Mouse (Mus musculus) left cerebral cortex, adult 11 months (tissue): ENCODE measurements at regions not wholly inside any gene's neighbourhood (a gene's known extent, or its start where the extent isn't known, plus 50 kb on each side); places are given as distances from the start of the nearest gene placed in this dataset.

ENCODE experiments used
- DNase-seq: peaks from one replicate; pipeline ENCODE4 v3.0.0; 2022; ENCODE audit warnings: low spot score

- no peak for DNase-seq
Measured at GRCm38 (mm10) chrX:128585496-128586105, 849.2 kb upstream of the Cldn34c4 start.

- no peak for DNase-seq
Measured at GRCm38 (mm10) chrX:128577402-128577801, 841.0 kb upstream of the Cldn34c4 start.

GRCm38 (mm10) chrX:128576269-128576871 lies 840.0 kb upstream of the Cldn34c4 start:
- DNase-seq: peak; percentile 4
